Mouse (Mus musculus) left cerebral cortex, postnatal 10 days (tissue): ENCODE measurements around the gene Mrpl28. TPM values are rescaled to one million over a fixed set of nuclear protein-coding genes. Genes with fewer than 3 reads are reported as not detected.
"Not testable (repeated sequence)": the region's sequence is repeated elsewhere in the genome, so short reads cannot be mapped to it uniquely, and the experiment has no call there.

ENCODE experiments used
- DNase-seq, 2 experiments: peaks; one replicate each; pipeline ENCODE4 v3.0.0; 2021 to 2022; ENCODE audit warnings: low spot score in 2 of 2, mixed read lengths in 1 of 2; ENCODE audit errors: extremely low spot score in 1 of 2
- intact Hi-C: fragments of 180-260 bp; cut with DNase I; formaldehyde crosslinking; loops from one replicate; pipeline ENCODE4 v1.15.1; 2025
- total RNA-seq, 2 experiments: library from RNA; stranded (reverse); gene quantifications; 2 replicates each; pipeline ENCODE4 v1.2.3; 2021

Gene Mrpl28
- total RNA-seq, 2 experiments from 2014 or later, result 78.1 to 82.1 TPM

GRCm38 (mm10) chr17:26114461-26114860 lies 8.8 kb upstream of the Mrpl28 start:
- DNase-seq, intact Hi-C loops: not testable (repeated sequence)

- intact Hi-C loops, result no loop called here
- no peak for DNase-seq
These were observed 7.9 kb upstream of the Mrpl28 start for GRCm38 (mm10) chr17:26115205-26115898.

GRCm38 (mm10) chr17:26115956-26116487 lies 7.3 kb upstream of the Mrpl28 start:
- intact Hi-C loops, result no loop called here
- no peak for DNase-seq

GRCm38 (mm10) chr17:26116503-26117258 lies 6.6 kb upstream of the Mrpl28 start:
- DNase-seq, result no peak
- intact Hi-C loops, result no loop called here

- intact Hi-C loops, result no loop called here
- DNase-seq, result peak in 1 of 2 experiments; percentile 73
These were observed 3.3 kb upstream of the Mrpl28 start for GRCm38 (mm10) chr17:26119766-26120710.

GRCm38 (mm10) chr17:26122431-26123140 lies 714 bp upstream of the Mrpl28 start:
- intact Hi-C loops, result no loop called here

GRCm38 (mm10) chr17:26124560-26124959 lies 1.3 kb downstream of the Mrpl28 start:
- DNase-seq, result no peak
- intact Hi-C loops, result no loop called here

More at GRCm38 (mm10) chr17:26122431-26123140, 714 bp upstream of the Mrpl28 start:
- DNase-seq, result no peak

GRCm38 (mm10) chr17:26125226-26125625 lies 1.9 kb downstream of the Mrpl28 start:
- no peak for DNase-seq
- intact Hi-C loops, result no loop called here

GRCm38 (mm10) chr17:26131062-26131732 lies 7.9 kb downstream of the Mrpl28 start:
- peak in 1 of 2 experiments; percentile 57 for DNase-seq
- intact Hi-C loops, result no loop called here

- no peak for DNase-seq
- intact Hi-C loops, result no loop called here
These were observed 8.9 kb downstream of the Mrpl28 start for GRCm38 (mm10) chr17:26131856-26132853.

- DNase-seq, result no peak
- intact Hi-C loops, result no loop called here
These were observed 13.9 kb downstream of the Mrpl28 start for GRCm38 (mm10) chr17:26137106-26137750.

GRCm38 (mm10) chr17:26137751-26138130 lies 14.4 kb downstream of the Mrpl28 start:
- DNase-seq, result no peak
- intact Hi-C loops, result no loop called here

GRCm38 (mm10) chr17:26138239-26138836 lies 15.0 kb downstream of the Mrpl28 start, which contains the start of gene Axin1:
TSS of gene Axin1 (plus strand) at chr17:26138688.
- intact Hi-C loops, result no loop called here
- peak; percentile 92 to 96 for DNase-seq

GRCm38 (mm10) chr17:26138901-26139381 lies 15.6 kb downstream of the Mrpl28 start:
- intact Hi-C loops, result no loop called here
- DNase-seq, result peak in 1 of 2 experiments; percentile 76

- no peak for DNase-seq
These were observed 19.5 kb downstream of the Mrpl28 start for GRCm38 (mm10) chr17:26142796-26143195.

GRCm38 (mm10) chr17:26143386-26143785 lies 20.1 kb downstream of the Mrpl28 start:
- no peak for DNase-seq
- intact Hi-C loops, result no loop called here

More at GRCm38 (mm10) chr17:26142796-26143195, 19.5 kb downstream of the Mrpl28 start:
- intact Hi-C loops, result no loop called here
